Mouse (Mus musculus) stomach, postnatal 0 days (tissue): ENCODE measurements at regions not wholly inside any gene's neighbourhood (a gene's known extent, or its start where the extent isn't known, plus 50 kb on each side); places are given as distances from the start of the nearest gene placed in this dataset.

Source experiments
- CTCF ChIP-seq: IDR thresholded peaks from 2 replicates; pipeline ENCODE4 v1.5.1; 2016; ENCODE audit warnings: antibody characterized with exemption, low read depth, mild to moderate bottlenecking, moderate library complexity
- EP300 ChIP-seq: optimal IDR thresholded peaks from 2 replicates; pipeline ENCODE3; 2016; ENCODE audit warnings: antibody characterized with exemption

DNA sequence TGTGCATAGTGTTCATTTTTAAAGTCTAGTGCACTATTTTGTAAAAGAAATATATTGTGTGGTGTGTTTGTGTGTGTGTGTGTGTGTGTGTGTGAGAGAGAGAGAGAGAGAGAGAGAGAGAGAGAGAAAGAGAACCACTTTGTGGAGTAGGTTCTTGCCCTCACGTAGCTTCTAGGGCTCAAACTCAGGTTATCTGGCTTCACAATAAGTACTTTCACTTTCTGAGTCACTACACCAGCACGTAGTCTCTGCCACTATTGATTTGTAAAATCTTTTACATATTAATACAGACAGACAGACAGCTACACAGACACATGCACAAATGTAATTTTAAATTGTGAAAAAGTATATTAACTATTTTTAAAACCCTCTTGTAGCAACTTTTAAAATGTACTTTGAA lies 70.9 kb upstream of the Armcx2 start:
- no peak for TF ChIP-seq CTCF
- TF ChIP-seq EP300: no peak
